Mouse (Mus musculus) C2C12 (cell line): ENCODE results near the gene Dnal1.

ENCODE experiments used
- CEBPB ChIP-seq: IDR thresholded peaks from one replicate; pipeline ENCODE4 v1.6.1; 2011; ENCODE audit warnings: low read depth, mild to moderate bottlenecking, control low read depth, moderate library complexity
- CTCF ChIP-seq: IDR thresholded peaks from one replicate; pipeline ENCODE4 v1.5.1; 2011; ENCODE audit not compliant: control insufficient read depth, insufficient read depth, insufficient read length
- FOSL1 ChIP-seq: IDR thresholded peaks from one replicate; pipeline ENCODE4 v1.8.0; 2011; ENCODE audit warnings: mild to moderate bottlenecking, low read length; ENCODE audit not compliant: poor library complexity, insufficient read depth, severe bottlenecking
- MAX ChIP-seq: IDR thresholded peaks from one replicate; pipeline ENCODE4 v1.6.1; 2011; ENCODE audit warnings: mild to moderate bottlenecking, control low read depth
- MYOD1 ChIP-seq: IDR thresholded peaks from one replicate; pipeline ENCODE4 v1.6.1; 2011; ENCODE audit warnings: low read depth; ENCODE audit not compliant: control insufficient read depth, insufficient read length
- MYOG ChIP-seq: IDR thresholded peaks from one replicate; pipeline ENCODE4 v1.6.1; 2011; ENCODE audit not compliant: control insufficient read depth, insufficient read length; ENCODE audit errors: extremely low read depth
- USF1 ChIP-seq: IDR thresholded peaks from one replicate; pipeline ENCODE4 v1.6.1; 2011; ENCODE audit warnings: low read depth, mild to moderate bottlenecking, control low read depth, moderate library complexity

- no peak for TF ChIP-seq CTCF
- no peak for TF ChIP-seq MAX
- TF ChIP-seq MYOD1 = no peak
- TF ChIP-seq CEBPB = no peak
- TF ChIP-seq USF1 = no peak
- no peak for TF ChIP-seq MYOG
- no peak for TF ChIP-seq FOSL1
Observed at GRCm38 (mm10) chr12:84155523-84155871, 41.3 kb downstream of the Dnal1 start.
